Mouse (Mus musculus): ENCODE measurements around the gene Zfp263. TPM values are rescaled to one million over a fixed set of nuclear protein-coding genes. Genes with fewer than 3 reads are reported as not detected.

Zfp263 gene
- polyA plus RNA-seq, 1 experiment, result 0.01 TPM

GRCm38 (mm10) chr16:3717980-3718379 lies 25.9 kb upstream of the Zfp263 start, which contains the start of gene Mefv:
Gene Mefv (minus strand): TSS chr16:3718097.
- no peaks in the 10 kb centered on the region for H3K79me2 ChIP-seq (ENCODE audit: control insufficient read depth, insufficient read depth)
- TF ChIP-seq POLR2A (IDR thresholded peaks at IDR 0.05; ENCODE audit: insufficient read length, low read depth), result no peak
- H3K36me3 ChIP-seq (ENCODE audit: control insufficient read depth, insufficient read depth), result no peaks in the 10 kb centered on the region
- no peak within 1 kb of the TSS for H3ac ChIP-seq (ENCODE audit: control insufficient read depth, insufficient read length)
- no peak within 1 kb of the TSS for H3K4me3 ChIP-seq
- no peaks in the 10 kb centered on the region for H3K27me3 ChIP-seq (ENCODE audit: control insufficient read depth, insufficient read depth, insufficient read length)
- H3K4me2 ChIP-seq (ENCODE audit: low read depth), result no peak within 1 kb of the TSS

DNA sequence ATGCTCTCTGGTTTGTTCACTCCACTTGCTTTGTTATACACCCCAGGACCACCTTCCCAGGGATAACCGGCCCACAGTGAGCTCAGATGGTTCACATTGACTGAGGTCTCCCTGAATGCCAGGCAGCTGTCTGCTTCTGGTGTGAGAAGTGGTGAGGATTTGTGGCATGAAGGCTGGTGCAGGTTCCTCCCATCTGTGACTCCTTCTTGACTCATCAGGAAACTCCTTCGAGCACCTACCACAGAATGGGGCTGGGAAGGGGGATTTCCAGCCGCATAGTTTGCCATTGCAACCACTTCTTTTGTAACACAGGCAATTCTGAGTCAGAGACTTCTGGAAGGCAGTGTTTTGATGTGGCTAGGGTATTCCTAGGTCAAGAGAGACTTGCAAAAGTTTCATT lies 20.7 kb upstream of the Zfp263 start:
- no peaks in the 10 kb centered on the region for H3K27me3 ChIP-seq (ENCODE audit: control insufficient read depth, insufficient read depth, insufficient read length)
- peak overlapping the region; percentile 56 for H3K4me2 ChIP-seq (ENCODE audit: low read depth)
- no peak overlapping the region for H3K4me3 ChIP-seq
- no peak overlapping the region for H3ac ChIP-seq (ENCODE audit: control insufficient read depth, insufficient read length)
- H3K36me3 ChIP-seq (ENCODE audit: control insufficient read depth, insufficient read depth), result no peaks in the 10 kb centered on the region
- TF ChIP-seq TCF3 (IDR thresholded peaks at IDR 0.05; ENCODE audit: insufficient read length, low read depth), result peak; percentile 28
- no peak for TF ChIP-seq SRF (IDR thresholded peaks at IDR 0.05; ENCODE audit: control insufficient read depth, insufficient read length, low read depth)
- peak; percentile 42 for TF ChIP-seq TCF12 (IDR thresholded peaks at IDR 0.05; ENCODE audit: insufficient read depth, poor library complexity, severe bottlenecking)
- peak; percentile 86 for TF ChIP-seq CEBPB (IDR thresholded peaks at IDR 0.05; ENCODE audit: insufficient read depth, poor library complexity, severe bottlenecking)
- no peak for TF ChIP-seq MAX (IDR thresholded peaks at IDR 0.05; ENCODE audit: low read depth)
- TF ChIP-seq REST (IDR thresholded peaks at IDR 0.05; ENCODE audit: insufficient read depth, insufficient read length), result no peak
- TF ChIP-seq MYOG (IDR thresholded peaks at IDR 0.05; ENCODE audit: control insufficient read depth in 1 of 3, insufficient read depth in 1 of 3, insufficient read length in 2 of 3, low read depth in 2 of 3), result peak; percentile 34 to 94 (median 62)
- no peak for TF ChIP-seq USF1 (IDR thresholded peaks at IDR 0.05; ENCODE audit: low read depth)
- TF ChIP-seq POLR2A (IDR thresholded peaks at IDR 0.05; ENCODE audit: insufficient read length, low read depth), result peak; percentile 53
- peak in 2 of 3 experiments; percentile 89 to 93 for TF ChIP-seq MYOD1 (IDR thresholded peaks at IDR 0.05; ENCODE audit: control insufficient read depth in 1 of 3, insufficient read length in 2 of 3, low read depth in 2 of 3)
- H3K79me2 ChIP-seq (ENCODE audit: control insufficient read depth, insufficient read depth), result no peaks in the 10 kb centered on the region

DNA sequence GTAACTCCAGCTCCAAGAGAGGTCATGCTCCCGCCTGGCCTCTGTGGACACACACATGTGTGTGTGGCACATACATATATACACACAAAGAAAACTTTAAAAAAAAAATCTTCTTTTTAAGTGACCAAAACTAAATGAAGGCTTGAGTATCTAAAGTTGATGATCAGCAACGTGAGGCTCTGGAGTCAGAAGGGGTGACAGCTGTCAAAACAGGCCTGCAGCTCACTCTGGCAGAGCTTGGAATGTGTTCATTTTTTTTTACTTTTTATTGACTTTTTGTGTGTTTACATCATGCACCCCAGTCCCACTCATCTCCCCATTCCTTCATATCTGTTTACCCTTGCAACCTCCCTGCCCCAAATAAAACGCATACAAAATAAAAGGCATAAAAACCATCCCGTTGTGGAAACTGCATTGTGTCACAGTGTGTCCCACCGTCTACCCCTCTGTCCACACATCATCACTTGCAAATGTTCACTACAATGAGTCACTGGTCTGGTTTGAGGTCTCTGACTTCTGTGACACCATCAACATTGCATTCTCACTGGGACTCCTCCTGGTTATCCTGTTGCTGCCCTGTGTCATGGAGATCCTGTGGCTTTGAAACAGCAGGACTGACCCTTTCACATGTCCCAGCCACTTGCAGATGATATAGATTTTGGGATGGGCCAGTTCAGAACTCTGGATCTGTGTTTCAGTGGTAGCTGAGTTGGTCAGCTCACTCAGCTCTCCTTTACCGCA lies 15.7 kb upstream of the Zfp263 start:
- no peak overlapping the region for H3ac ChIP-seq (ENCODE audit: control insufficient read depth, insufficient read length)
- no peak for TF ChIP-seq CEBPB (IDR thresholded peaks at IDR 0.05; ENCODE audit: insufficient read depth, poor library complexity, severe bottlenecking)
- TF ChIP-seq TCF12 (IDR thresholded peaks at IDR 0.05; ENCODE audit: insufficient read depth, poor library complexity, severe bottlenecking), result peak; percentile 35
- no peak for TF ChIP-seq MAX (IDR thresholded peaks at IDR 0.05; ENCODE audit: low read depth)
- no peak for TF ChIP-seq POLR2A (IDR thresholded peaks at IDR 0.05; ENCODE audit: insufficient read length, low read depth)
- no peak for TF ChIP-seq MYOG (IDR thresholded peaks at IDR 0.05; ENCODE audit: control insufficient read depth in 1 of 3, insufficient read depth in 1 of 3, insufficient read length in 2 of 3, low read depth in 2 of 3)
- TF ChIP-seq SRF (IDR thresholded peaks at IDR 0.05; ENCODE audit: control insufficient read depth, insufficient read length, low read depth), result no peak
- peak in 2 of 3 experiments; percentile 52 to 68 for TF ChIP-seq MYOD1 (IDR thresholded peaks at IDR 0.05; ENCODE audit: control insufficient read depth in 1 of 3, insufficient read length in 2 of 3, low read depth in 2 of 3)
- TF ChIP-seq TCF3 (IDR thresholded peaks at IDR 0.05; ENCODE audit: insufficient read length, low read depth), result no peak
- TF ChIP-seq USF1 (IDR thresholded peaks at IDR 0.05; ENCODE audit: low read depth), result no peak
- no peak for TF ChIP-seq E2F4 (IDR thresholded peaks at IDR 0.05; ENCODE audit: insufficient read depth)
- TF ChIP-seq REST (IDR thresholded peaks at IDR 0.05; ENCODE audit: insufficient read depth, insufficient read length), result no peak
- no peak for TF ChIP-seq POLR2AphosphoS2 (IDR thresholded peaks at IDR 0.05; ENCODE audit: insufficient read length, low read depth)
- H3K36me3 ChIP-seq (ENCODE audit: control insufficient read depth, insufficient read depth), result no peaks in the 10 kb centered on the region
- no peaks in the 10 kb centered on the region for H3K27me3 ChIP-seq (ENCODE audit: control insufficient read depth, insufficient read depth, insufficient read length)
- H3K4me2 ChIP-seq (ENCODE audit: low read depth), result peak overlapping the region; percentile 61
- no peak overlapping the region for H3K4me3 ChIP-seq
- no peaks in the 10 kb centered on the region for H3K79me2 ChIP-seq (ENCODE audit: control insufficient read depth, insufficient read depth)

GRCm38 (mm10) chr16:3732612-3733011 lies 11.3 kb upstream of the Zfp263 start:
- no peaks in the 10 kb centered on the region for H3K27me3 ChIP-seq (ENCODE audit: control insufficient read depth, insufficient read depth, insufficient read length)
- no peaks in the 10 kb centered on the region for H3K79me2 ChIP-seq (ENCODE audit: control insufficient read depth, insufficient read depth)
- H3ac ChIP-seq (ENCODE audit: control insufficient read depth, insufficient read length), result no peak overlapping the region
- no peak overlapping the region for H3K4me2 ChIP-seq (ENCODE audit: low read depth)
- no peak overlapping the region for H3K4me3 ChIP-seq
- TF ChIP-seq USF1 (IDR thresholded peaks at IDR 0.05; ENCODE audit: low read depth) (no peak), MYOD1 (IDR thresholded peaks at IDR 0.05; ENCODE audit: control insufficient read depth in 1 of 3, insufficient read length in 2 of 3, low read depth in 2 of 3) (no peak), REST (IDR thresholded peaks at IDR 0.05; ENCODE audit: insufficient read depth, insufficient read length) (no peak), TCF12 (IDR thresholded peaks at IDR 0.05; ENCODE audit: insufficient read depth, poor library complexity, severe bottlenecking) (no peak), E2F4 (IDR thresholded peaks at IDR 0.05; ENCODE audit: insufficient read depth) (no peak), MYOG (IDR thresholded peaks at IDR 0.05; ENCODE audit: control insufficient read depth in 1 of 3, insufficient read depth in 1 of 3, insufficient read length in 2 of 3, low read depth in 2 of 3) (no peak), MAX (IDR thresholded peaks at IDR 0.05; ENCODE audit: low read depth) (no peak), TCF3 (IDR thresholded peaks at IDR 0.05; ENCODE audit: insufficient read length, low read depth) (no peak), CEBPB (IDR thresholded peaks at IDR 0.05; ENCODE audit: insufficient read depth, poor library complexity, severe bottlenecking) (no peak), POLR2AphosphoS2 (IDR thresholded peaks at IDR 0.05; ENCODE audit: insufficient read length, low read depth) (no peak), POLR2A (IDR thresholded peaks at IDR 0.05; ENCODE audit: insufficient read length, low read depth) (no peak), SRF (IDR thresholded peaks at IDR 0.05; ENCODE audit: control insufficient read depth, insufficient read length, low read depth) (no peak)
- no peaks in the 10 kb centered on the region for H3K36me3 ChIP-seq (ENCODE audit: control insufficient read depth, insufficient read depth)
